Mouse (Mus musculus): ENCODE measurements at regions not wholly inside any gene's neighbourhood (a gene's known extent, or its start where the extent isn't known, plus 50 kb on each side); places are given as distances from the start of the nearest gene placed in this dataset.
A peak's percentile ranks its signal among the peaks of the same experiment; 100 is the strongest.

DNA sequence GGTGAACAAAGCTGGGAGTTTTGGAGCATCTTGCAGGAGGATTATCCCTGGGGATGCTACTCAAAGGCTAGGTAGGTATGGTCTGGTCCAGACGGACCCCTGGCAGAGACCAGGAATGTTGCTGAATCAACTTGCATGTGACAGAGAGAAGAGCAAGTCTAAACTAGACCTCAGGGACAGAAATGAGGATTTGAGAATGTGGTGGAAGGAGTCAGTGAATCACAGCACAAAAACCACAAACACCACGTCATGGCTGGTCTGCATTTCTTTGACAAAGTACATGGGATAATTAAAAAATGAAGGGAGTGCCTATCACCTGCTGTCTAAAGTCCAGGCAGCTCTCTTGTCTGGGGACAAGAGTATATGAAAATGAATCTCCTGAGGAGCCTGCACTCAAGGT, 95.1 kb upstream of the Ubl3 start:
- WGBS (ENCODE audit: insufficient replicate concordance) = 23% methylated on average over 2 of the region's 2 CpGs
- ATAC-seq (ENCODE audit: insufficient read depth) (no peak), DNase-seq (ENCODE audit: low read depth in 3 of 3, low spot score in 3 of 3) (no peak)
- Histone ChIP-seq H3K27ac (no peak overlapping the region), H3K4me3 (ENCODE audit: insufficient read depth in 1 of 2, low read depth in 2 of 2, low read length in 2 of 2) (no peak overlapping the region), H3K4me1 (replicated peaks; ENCODE audit: control insufficient read depth in 2 of 2, insufficient read depth in 2 of 2, low read length in 1 of 2) (no peaks in the 10 kb centered on the region), H3K36me3 (replicated peaks; ENCODE audit: control insufficient read depth, insufficient read depth, low read depth) (no peaks in the 10 kb centered on the region), H3K9me3 (ENCODE audit: control insufficient read depth, low read length) (no peaks in the 10 kb centered on the region), H3K27me3 (ENCODE audit: control insufficient read depth, insufficient read depth, low read length) (no peaks in the 10 kb centered on the region), H3K4me2 (ENCODE audit: low read depth) (no peak overlapping the region), H3K9ac (replicated peaks) (no peak overlapping the region)
- TF ChIP-seq CTCF (IDR thresholded peaks at IDR 0.05; ENCODE audit: low read depth) = no peak
- TF ChIP-seq EP300 (IDR thresholded peaks at IDR 0.05; ENCODE audit: low read depth) = no peak

DNA sequence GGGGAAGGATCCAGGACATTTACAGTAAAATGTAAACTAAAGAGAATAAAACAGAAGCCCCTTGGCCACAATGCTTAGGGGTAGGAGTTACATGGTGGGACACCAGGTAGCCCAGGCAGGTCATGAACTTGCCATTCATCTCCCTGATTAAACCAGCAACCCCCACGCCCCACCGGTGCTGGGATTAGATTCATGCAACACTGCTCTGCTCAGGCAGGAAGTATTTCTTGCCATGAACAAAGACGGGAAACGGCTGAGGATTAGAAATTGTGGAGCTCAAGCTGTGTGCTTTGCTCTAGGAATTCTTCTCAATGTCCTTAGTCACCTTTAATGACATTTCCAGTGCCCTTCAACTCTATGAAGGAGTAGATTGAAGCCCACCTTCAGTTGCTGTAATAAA, 93.2 kb upstream of the Ubl3 start:
- no peaks in the 10 kb centered on the region for H3K27me3 ChIP-seq (ENCODE audit: control insufficient read depth, insufficient read depth, low read length)
- no peak overlapping the region for H3K4me3 ChIP-seq (ENCODE audit: insufficient read depth in 1 of 2, low read depth in 2 of 2, low read length in 2 of 2)
- TF ChIP-seq EP300 (IDR thresholded peaks at IDR 0.05; ENCODE audit: low read depth) (no peak), CTCF (IDR thresholded peaks at IDR 0.05; ENCODE audit: low read depth) (no peak)
- no peak overlapping the region for H3K4me2 ChIP-seq (ENCODE audit: low read depth)
- H3K27ac ChIP-seq = no peak overlapping the region
- DNase-seq (ENCODE audit: low read depth in 3 of 3, low spot score in 3 of 3) (no peak), ATAC-seq (ENCODE audit: insufficient read depth) (no peak)
- H3K4me1 ChIP-seq (replicated peaks; ENCODE audit: control insufficient read depth in 2 of 2, insufficient read depth in 2 of 2, low read length in 1 of 2) = no peaks in the 10 kb centered on the region
- no peaks in the 10 kb centered on the region for H3K9me3 ChIP-seq (ENCODE audit: control insufficient read depth, low read length)
- 36% methylated on average over 4 of the region's 4 CpGs for WGBS (ENCODE audit: insufficient replicate concordance)
- no peak overlapping the region for H3K9ac ChIP-seq (replicated peaks)
- H3K36me3 ChIP-seq (replicated peaks; ENCODE audit: control insufficient read depth, insufficient read depth, low read depth) = no peaks in the 10 kb centered on the region

DNA sequence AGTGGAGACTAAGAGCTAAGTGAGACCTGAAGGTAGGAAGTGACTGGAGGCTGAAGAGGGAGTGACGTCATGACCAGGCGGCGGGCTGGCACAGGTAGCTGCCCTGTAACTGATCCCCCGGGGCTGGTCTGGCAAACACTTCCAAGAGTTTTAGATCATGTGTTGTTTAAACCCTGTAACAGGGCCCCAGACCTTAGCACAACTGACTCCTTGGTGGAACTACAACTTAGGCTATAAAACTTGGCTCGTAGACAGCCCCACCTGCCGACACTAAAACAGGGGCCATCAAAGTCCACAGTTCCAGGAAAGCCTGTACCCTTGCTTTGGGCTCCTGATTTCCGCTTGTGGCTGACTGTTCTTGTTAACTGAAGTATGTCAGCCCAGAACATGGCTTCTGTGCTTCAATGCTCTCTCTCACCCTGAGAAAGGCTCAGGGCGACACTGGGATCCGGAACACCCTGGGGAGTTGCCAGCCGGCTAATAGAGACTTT, 92.6 kb upstream of the Ubl3 start:
- ATAC-seq (ENCODE audit: insufficient read depth) (no peak), DNase-seq (ENCODE audit: low read depth in 3 of 3, low spot score in 3 of 3) (no peak)
- no peaks in the 10 kb centered on the region for H3K36me3 ChIP-seq (replicated peaks; ENCODE audit: control insufficient read depth, insufficient read depth, low read depth)
- H3K9me3 ChIP-seq (ENCODE audit: control insufficient read depth, low read length) = no peaks in the 10 kb centered on the region
- H3K4me3 ChIP-seq (ENCODE audit: insufficient read depth in 1 of 2, low read depth in 2 of 2, low read length in 2 of 2) = no peak overlapping the region
- 77% methylated on average over 10 of the region's 10 CpGs for WGBS (ENCODE audit: insufficient replicate concordance)
- H3K27ac ChIP-seq = no peak overlapping the region
- H3K27me3 ChIP-seq (ENCODE audit: control insufficient read depth, insufficient read depth, low read length) = no peaks in the 10 kb centered on the region
- no peak overlapping the region for H3K4me2 ChIP-seq (ENCODE audit: low read depth)
- H3K4me1 ChIP-seq (replicated peaks; ENCODE audit: control insufficient read depth in 2 of 2, insufficient read depth in 2 of 2, low read length in 1 of 2) = no peaks in the 10 kb centered on the region
- TF ChIP-seq CTCF (IDR thresholded peaks at IDR 0.05; ENCODE audit: low read depth) (no peak), EP300 (IDR thresholded peaks at IDR 0.05; ENCODE audit: low read depth) (no peak)
- H3K9ac ChIP-seq (replicated peaks) = no peak overlapping the region

DNA sequence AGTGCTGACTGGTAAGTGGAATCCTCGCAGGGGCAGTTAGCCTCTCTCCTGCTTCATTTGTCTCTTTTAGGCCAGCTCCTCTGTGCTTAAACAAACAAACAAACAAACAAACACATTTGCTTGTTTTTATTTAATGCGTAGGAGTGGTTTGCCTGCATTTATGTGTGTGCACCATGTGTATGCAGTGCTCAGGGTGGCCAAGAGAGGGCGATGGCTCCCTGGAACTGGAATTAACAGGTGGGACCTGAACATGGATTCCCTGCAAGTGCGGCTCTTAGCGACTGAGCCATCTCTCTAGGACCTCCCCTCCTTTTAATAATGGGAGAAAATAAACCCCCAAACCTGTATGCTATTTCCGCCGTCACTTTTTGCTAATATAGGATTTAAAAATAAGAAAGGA, 91.8 kb upstream of the Ubl3 start:
- Histone ChIP-seq H3K4me3 (ENCODE audit: insufficient read depth in 1 of 2, low read depth in 2 of 2, low read length in 2 of 2) (no peak overlapping the region), H3K4me2 (ENCODE audit: low read depth) (no peak overlapping the region), H3K9me3 (ENCODE audit: control insufficient read depth, low read length) (no peaks in the 10 kb centered on the region), H3K9ac (replicated peaks) (no peak overlapping the region), H3K27ac (no peak overlapping the region), H3K27me3 (ENCODE audit: control insufficient read depth, insufficient read depth, low read length) (no peaks in the 10 kb centered on the region), H3K4me1 (replicated peaks; ENCODE audit: control insufficient read depth in 2 of 2, insufficient read depth in 2 of 2, low read length in 1 of 2) (no peaks in the 10 kb centered on the region), H3K36me3 (replicated peaks; ENCODE audit: control insufficient read depth, insufficient read depth, low read depth) (no peaks in the 10 kb centered on the region)
- 0 out of 2 replicates have a peak, but pooled peaks have one; percentile 34 for TF ChIP-seq CTCF (IDR thresholded peaks at IDR 0.05; ENCODE audit: low read depth)
- no peak for TF ChIP-seq EP300 (IDR thresholded peaks at IDR 0.05; ENCODE audit: low read depth)
- DNase-seq (ENCODE audit: low read depth in 3 of 3, low spot score in 3 of 3) (no peak), ATAC-seq (ENCODE audit: insufficient read depth) (no peak)
- 75% methylated on average over 7 of the region's 7 CpGs for WGBS (ENCODE audit: insufficient replicate concordance)

DNA sequence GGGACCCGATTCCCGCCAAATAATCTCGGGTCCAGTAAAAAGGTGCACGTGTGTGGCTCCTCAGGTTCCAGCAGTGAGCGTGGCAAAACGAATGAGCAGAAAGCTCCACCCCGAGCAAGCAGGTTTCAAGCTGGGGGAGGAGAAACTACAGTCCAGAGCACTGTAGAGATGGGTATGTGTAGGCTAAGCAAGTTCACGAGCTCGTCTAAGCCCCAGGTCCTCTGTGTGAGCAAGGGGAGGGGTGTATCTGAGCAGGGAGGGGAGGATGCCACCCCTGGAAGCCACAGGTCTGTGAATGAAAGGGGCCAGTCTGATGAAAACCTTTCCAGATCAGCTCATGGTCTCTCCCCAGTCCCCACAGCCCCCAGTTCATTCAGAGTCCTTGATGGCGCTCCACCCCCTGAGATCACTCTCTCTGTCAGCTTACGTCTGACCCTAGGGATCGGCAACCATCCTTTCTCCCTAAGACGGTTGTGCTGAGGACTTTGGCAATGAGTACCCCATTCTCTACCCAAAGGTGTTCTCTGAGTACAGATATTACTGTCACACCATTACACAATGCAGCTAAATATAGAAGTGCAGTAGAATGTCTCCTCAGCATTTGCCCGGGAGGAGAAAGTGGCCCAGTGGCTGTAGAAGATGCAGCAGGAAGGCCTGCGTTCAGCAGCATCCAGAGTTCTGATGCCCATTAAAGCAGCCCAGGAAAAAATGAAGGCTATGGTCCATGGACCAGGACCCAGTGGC, 89.2 kb upstream of the Ubl3 start:
- ATAC-seq (ENCODE audit: insufficient read depth) = no peak
- H3K4me1 ChIP-seq (replicated peaks; ENCODE audit: control insufficient read depth in 2 of 2, insufficient read depth in 2 of 2, low read length in 1 of 2) = no peaks in the 10 kb centered on the region
- no peaks in the 10 kb centered on the region for H3K9me3 ChIP-seq (ENCODE audit: control insufficient read depth, low read length)
- H3K4me2 ChIP-seq (ENCODE audit: low read depth) = no peak overlapping the region
- H3K36me3 ChIP-seq (replicated peaks; ENCODE audit: control insufficient read depth, insufficient read depth, low read depth) = no peaks in the 10 kb centered on the region
- 47% methylated on average over 15 of the region's 15 CpGs for WGBS (ENCODE audit: insufficient replicate concordance)
- H3K27ac ChIP-seq = no peak overlapping the region
- no peaks in the 10 kb centered on the region for H3K27me3 ChIP-seq (ENCODE audit: control insufficient read depth, insufficient read depth, low read length)
- TF ChIP-seq EP300 (IDR thresholded peaks at IDR 0.05; ENCODE audit: low read depth) = no peak
- TF ChIP-seq CTCF (IDR thresholded peaks at IDR 0.05; ENCODE audit: low read depth) = no peak
- H3K4me3 ChIP-seq (ENCODE audit: insufficient read depth in 1 of 2, low read depth in 2 of 2, low read length in 2 of 2) = no peak overlapping the region
- DNase-seq (ENCODE audit: low read depth in 3 of 3, low spot score in 3 of 3) = no peak
- no peak overlapping the region for H3K9ac ChIP-seq (replicated peaks)

Data from liver, embryonic 14.5 days (tissue).